Mouse (Mus musculus) inflammation-experienced regulatory T-cells, adult 16 weeks (primary cell): Measurements from ENCODE around the gene Olfr786. TPM values are rescaled to one million over a fixed set of nuclear protein-coding genes. Genes with fewer than 3 reads are reported as not detected.

Experiments
- polyA plus RNA-seq: library from polyadenylated mRNA; unstranded; fragments of 100-300 nt; shearing (Covaris generic); gene quantifications from one replicate; pipeline ENCODE4 v1.2.1, GENCODE M21; 2017

Gene Olfr786
- polyA plus RNA-seq: not detected

DNA sequence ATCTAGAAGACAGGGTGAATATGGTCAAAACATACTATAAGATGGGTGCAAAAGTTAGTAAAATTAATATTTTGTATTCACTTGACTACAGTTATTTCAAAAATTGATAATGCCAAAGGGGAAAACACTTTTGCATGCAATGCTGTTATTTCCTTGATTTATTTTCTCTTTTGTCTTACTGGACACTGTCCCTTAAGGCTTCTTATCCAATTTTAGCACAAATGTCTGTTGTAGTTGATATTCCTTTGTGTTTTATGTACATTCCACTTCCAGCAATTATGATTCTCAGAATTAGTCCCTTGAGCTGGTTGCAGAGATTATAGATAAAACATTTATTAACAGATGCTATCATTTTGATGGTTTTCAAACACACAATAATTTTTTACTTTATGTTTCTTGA lies at the start of gene Olfr786:
TSS of gene Olfr786 (plus strand) at position 301 of the 400 bp plus-strand sequence.

DNA sequence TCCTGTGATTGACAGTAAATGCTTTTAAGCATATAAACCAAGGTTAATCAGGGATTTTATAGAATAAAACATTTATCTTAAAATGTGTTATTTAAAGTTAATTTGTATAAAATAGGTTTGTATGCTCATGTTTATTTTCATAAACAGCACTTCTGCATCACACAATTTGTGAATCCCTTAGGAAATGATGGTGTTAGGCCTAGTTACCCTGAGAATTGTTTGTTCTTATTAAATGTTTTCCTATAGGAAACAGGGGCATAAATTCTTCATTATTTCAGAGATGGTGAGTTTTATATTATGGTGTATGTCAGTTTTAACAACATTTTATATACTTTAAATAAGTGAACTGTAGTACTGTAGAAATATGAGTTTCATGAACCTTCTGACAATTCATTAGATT lies 43.3 kb upstream of the Olfr786 start, which contains the start of gene Olfr784:
TSS of gene Olfr784 (plus strand) at position 301 of the 400 bp plus-strand sequence.

DNA sequence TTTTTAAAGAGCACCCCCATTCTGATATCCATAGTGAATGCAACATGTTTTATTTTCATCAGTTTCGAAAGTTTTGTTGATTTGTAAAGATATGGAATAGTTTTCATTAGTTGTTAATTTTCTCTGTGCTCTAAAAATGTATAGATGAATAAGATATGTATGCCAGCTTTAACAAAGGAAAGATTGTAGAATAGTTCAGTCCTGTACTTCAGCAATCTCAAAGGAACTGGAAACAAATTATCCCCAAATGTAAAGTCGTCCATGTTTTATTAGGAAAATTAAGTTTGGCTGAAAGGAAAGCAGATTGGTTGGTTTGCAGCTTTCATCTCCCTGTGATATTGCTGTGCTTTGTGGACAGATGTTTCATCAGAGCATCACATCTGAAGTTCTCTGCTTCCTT lies 22.0 kb upstream of the Olfr786 start, which contains the start of gene Olfr785:
TSS of gene Olfr785 (plus strand) at position 301 of the 400 bp plus-strand sequence.

DNA sequence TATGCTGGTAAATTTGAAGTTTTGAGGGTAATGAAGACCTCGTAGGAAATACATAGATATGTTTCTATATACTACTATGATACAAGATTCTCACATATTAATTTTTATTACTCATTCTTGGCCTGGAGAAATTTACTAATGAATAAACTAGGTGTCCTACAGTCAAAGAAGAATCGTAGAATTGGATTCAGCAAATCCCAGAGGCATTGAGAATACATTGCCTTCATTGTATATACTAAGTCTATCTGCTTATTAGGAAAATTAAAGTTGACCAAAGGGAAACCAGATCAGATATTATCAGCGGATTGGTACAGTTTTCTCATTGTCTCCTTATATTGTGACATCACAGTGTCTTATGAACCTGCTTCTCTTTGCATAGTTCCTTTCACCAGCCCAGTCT lies 34.5 kb downstream of the Olfr786 start, which contains the start of gene Olfr787:
TSS of gene Olfr787 (plus strand) at position 301 of the 400 bp plus-strand sequence.

DNA sequence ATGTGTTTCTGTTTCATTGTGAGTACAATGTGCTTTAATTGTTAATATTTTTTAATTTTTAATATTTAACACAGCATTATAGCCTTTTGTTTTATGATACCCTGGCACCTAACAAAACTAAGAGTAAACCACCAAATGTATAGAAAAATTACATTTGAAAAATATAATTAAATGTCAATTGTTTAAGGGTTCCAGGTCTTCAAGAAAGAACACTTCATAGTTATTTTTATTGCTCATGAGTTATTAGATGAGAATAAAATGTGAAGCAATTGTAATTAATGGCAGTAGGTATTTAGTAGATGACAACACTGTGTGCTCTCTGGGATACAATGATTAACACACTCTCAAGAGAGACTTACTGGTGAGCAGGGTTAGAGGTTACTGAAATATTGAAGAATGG lies 43.6 kb downstream of the Olfr786 start, which contains the start of gene Olfr788:
TSS of gene Olfr788 (plus strand) at position 301 of the 400 bp plus-strand sequence.

DNA sequence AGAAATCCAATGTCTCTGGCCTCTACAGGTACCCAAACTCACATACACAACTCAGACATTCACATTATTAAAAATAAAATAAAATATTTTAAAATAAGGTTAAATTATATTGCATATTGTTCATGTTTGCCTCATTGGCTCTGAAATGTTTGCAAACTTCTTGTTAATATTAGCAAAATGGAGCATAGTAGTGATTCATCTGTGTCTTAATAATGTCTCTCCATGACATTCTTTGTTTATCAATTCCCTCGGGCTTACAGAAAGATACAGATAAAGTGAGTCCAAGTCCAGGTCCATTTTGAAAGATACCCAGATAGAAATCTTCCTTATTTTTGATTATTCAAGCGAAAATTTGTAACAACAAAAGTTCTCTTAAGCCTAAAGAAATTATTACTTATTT lies 57.3 kb downstream of the Olfr786 start, which contains the start of gene Olfr789:
TSS of gene Olfr789 (plus strand) at position 301 of the 400 bp plus-strand sequence.

Other genes with a start within 250 kb of the Olfr786 start
- gene Olfr772, start 249.4 kb upstream of the Olfr786 start, polyA plus RNA-seq: not detected
- gene Olfr773, start 239.9 kb upstream of the Olfr786 start, polyA plus RNA-seq: not detected
- not detected for gene Olfr774, start 191.1 kb upstream of the Olfr786 start, polyA plus RNA-seq
- gene Olfr775, start 178.9 kb upstream of the Olfr786 start, polyA plus RNA-seq: not detected
- not detected for gene Olfr776, start 168.2 kb upstream of the Olfr786 start, polyA plus RNA-seq
- gene Olfr777, start 155.8 kb upstream of the Olfr786 start, polyA plus RNA-seq: not detected
- gene Olfr780, start 109.2 kb upstream of the Olfr786 start, polyA plus RNA-seq: not detected
- gene Olfr781, start 98.5 kb upstream of the Olfr786 start, polyA plus RNA-seq: not detected
- gene Olfr782, start 78.5 kb upstream of the Olfr786 start, polyA plus RNA-seq: not detected
- not detected for gene Olfr784, start 43.2 kb upstream of the Olfr786 start, polyA plus RNA-seq
- gene Olfr785, start 21.9 kb upstream of the Olfr786 start, polyA plus RNA-seq: not detected
- gene Olfr787, start 34.6 kb downstream of the Olfr786 start, polyA plus RNA-seq: 0.07 TPM
- not detected for gene Olfr788, start 43.7 kb downstream of the Olfr786 start, polyA plus RNA-seq
- not detected for gene Olfr789, start 57.4 kb downstream of the Olfr786 start, polyA plus RNA-seq
- not detected for gene Olfr790, start 71.2 kb downstream of the Olfr786 start, polyA plus RNA-seq
- not detected for gene Olfr791, start 94.5 kb downstream of the Olfr786 start, polyA plus RNA-seq
- not detected for gene Olfr792, start 111.9 kb downstream of the Olfr786 start, polyA plus RNA-seq
- gene Olfr794, start 140.3 kb downstream of the Olfr786 start, polyA plus RNA-seq: not detected
- gene Olfr796, start 185.3 kb downstream of the Olfr786 start, polyA plus RNA-seq: not detected
- gene Olfr798, start 200.6 kb downstream of the Olfr786 start, polyA plus RNA-seq: not detected
- gene Olfr799, start 210.2 kb downstream of the Olfr786 start, polyA plus RNA-seq: not detected
- gene Olfr800, start 230.4 kb downstream of the Olfr786 start, polyA plus RNA-seq: not detected
- gene Olfr801, start 246.6 kb downstream of the Olfr786 start, polyA plus RNA-seq: not detected